Mouse (Mus musculus) neural tube, embryonic 13.5 days (tissue): ENCODE results near the gene Izumo2. TPM values are rescaled to one million over a fixed set of nuclear protein-coding genes. Genes with fewer than 3 reads are reported as not detected.

ENCODE experiments used
- ATAC-seq: fragments of 200-750 bp; cut with Nextera tagmentation; 2 replicates; pipeline ENCODE4 v1.8.0; 2017; ENCODE audit warnings: low read depth, mild to moderate bottlenecking, moderate TSS enrichment, moderate library complexity
- H3K27ac ChIP-seq: fragments of 300-500 bp; sonication (generic); replicated peaks from 2 replicates; pipeline ENCODE4 v1.5.1; 2015; ENCODE audit warnings: moderate library complexity, mild to moderate bottlenecking, inconsistent platforms
- H3K27me3 ChIP-seq: fragments of 300-500 bp; sonication (generic); 2 replicates; pipeline ENCODE4 v1.6.1; 2015; ENCODE audit warnings: mild to moderate bottlenecking, inconsistent platforms
- H3K36me3 ChIP-seq: fragments of 300-500 bp; sonication (generic); 2 replicates; pipeline ENCODE4 v1.6.1; 2015; ENCODE audit warnings: mild to moderate bottlenecking, inconsistent platforms
- H3K4me1 ChIP-seq: fragments of 300-500 bp; sonication (generic); replicated peaks from 2 replicates; pipeline ENCODE4 v1.6.1; 2015; ENCODE audit warnings: inconsistent platforms
- H3K4me2 ChIP-seq: fragments of 300-500 bp; sonication (generic); 2 replicates; pipeline ENCODE4 v1.6.1; 2015; ENCODE audit warnings: inconsistent platforms, mild to moderate bottlenecking, moderate library complexity
- H3K4me3 ChIP-seq: fragments of 300-500 bp; sonication (generic); 2 replicates; pipeline ENCODE4 v1.5.1; 2015; ENCODE audit warnings: mild to moderate bottlenecking, inconsistent platforms
- H3K9ac ChIP-seq: fragments of 300-500 bp; sonication (generic); 2 replicates; pipeline ENCODE4 v1.6.1; 2015; ENCODE audit warnings: moderate library complexity, mild to moderate bottlenecking, inconsistent platforms
- H3K9me3 ChIP-seq: fragments of 300-500 bp; sonication (generic); 2 replicates; pipeline ENCODE4 v1.6.1; 2016; ENCODE audit warnings: inconsistent platforms
- WGBS: fragments of 180-500 bp; shearing (Covaris S2); methylation state at CpG from one replicate; pipeline ENCODE4 v1.1.7; 2015; 5-methylcytosine and 5-hydroxymethylcytosine counted together
- polyA plus RNA-seq: library from polyadenylated mRNA; unstranded; fragments of >200 nt; fragmentation: Nextera tagmentation; extraction: Ambion mirVana; gene quantifications from 2 replicates; pipeline ENCODE4 v1.2.1, GENCODE M21; 2015

Izumo2 gene
- not detected in 2 replicates for polyA plus RNA-seq

DNA sequence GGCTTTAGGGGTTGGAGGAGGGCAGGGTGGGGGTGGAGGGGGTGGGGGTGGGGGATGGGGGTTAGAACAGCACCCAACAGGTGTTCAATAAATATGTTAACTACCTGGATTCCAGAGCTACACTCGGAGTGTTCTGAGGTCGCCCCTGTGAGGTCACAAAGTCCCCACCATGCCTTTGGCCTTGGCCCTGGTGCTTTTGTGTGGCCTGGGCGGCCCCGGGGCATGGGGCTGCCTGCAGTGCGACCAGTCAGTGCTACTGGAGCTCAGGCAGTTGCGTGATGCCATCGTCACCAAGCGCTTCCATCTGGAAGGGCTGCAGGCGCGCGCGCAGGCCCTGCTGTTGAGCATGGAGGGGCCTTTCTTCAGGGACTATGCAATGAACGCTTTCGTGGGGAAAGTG is at the start of gene Izumo2:
Gene Izumo2 (plus strand): TSS at position 169 of the 400 bp plus-strand sequence.
- Histone ChIP-seq H3K4me1 (no peaks in the 10 kb centered on the region), H3K9ac (no peak within 1 kb of the TSS), H3K36me3 (no peaks in the 10 kb centered on the region), H3K4me3 (no peak within 1 kb of the TSS), H3K4me2 (no peak within 1 kb of the TSS), H3K27me3 (no peaks in the 10 kb centered on the region), H3K27ac (no peak within 1 kb of the TSS), H3K9me3 (no peaks in the 10 kb centered on the region; the same call in 1 of the 2 replicates)
- WGBS = 69% methylated on average over 14 of the region's 14 CpGs
- ATAC-seq = no peak

DNA sequence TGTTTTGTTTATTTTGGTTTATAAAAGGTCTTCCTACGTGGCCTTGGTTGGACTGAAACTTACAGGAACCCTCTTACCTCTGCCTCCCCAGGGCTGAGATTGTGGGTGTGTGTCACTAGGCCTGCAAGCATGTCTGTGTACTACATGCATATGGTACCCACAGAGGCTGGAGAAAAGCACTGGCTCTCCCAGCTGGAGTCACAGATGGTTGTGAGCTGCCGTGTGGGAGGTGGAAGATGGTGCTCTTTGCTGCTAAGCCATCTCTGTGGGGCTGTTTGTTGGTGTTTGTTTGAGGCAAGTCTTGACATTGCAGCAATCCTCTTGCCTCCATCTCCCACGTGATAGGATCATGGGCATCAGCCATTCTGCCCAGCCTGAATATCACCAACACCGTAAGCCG is 47.3 kb upstream of the Izumo2 start:
- Histone ChIP-seq H3K4me1 (no peaks in the 10 kb centered on the region; the same call in 1 of the 2 replicates), H3K9me3 (no peaks in the 10 kb centered on the region), H3K4me3 (no peak overlapping the region), H3K4me2 (no peak overlapping the region), H3K9ac (no peak overlapping the region), H3K27ac (no peak overlapping the region), H3K27me3 (peaks cover 4% of the 10 kb centered on the region; the same call in 1 of the 2 replicates), H3K36me3 (no peaks in the 10 kb centered on the region)
- WGBS = 80% methylated on average over 5 of the region's 5 CpGs
- no peak for ATAC-seq

DNA sequence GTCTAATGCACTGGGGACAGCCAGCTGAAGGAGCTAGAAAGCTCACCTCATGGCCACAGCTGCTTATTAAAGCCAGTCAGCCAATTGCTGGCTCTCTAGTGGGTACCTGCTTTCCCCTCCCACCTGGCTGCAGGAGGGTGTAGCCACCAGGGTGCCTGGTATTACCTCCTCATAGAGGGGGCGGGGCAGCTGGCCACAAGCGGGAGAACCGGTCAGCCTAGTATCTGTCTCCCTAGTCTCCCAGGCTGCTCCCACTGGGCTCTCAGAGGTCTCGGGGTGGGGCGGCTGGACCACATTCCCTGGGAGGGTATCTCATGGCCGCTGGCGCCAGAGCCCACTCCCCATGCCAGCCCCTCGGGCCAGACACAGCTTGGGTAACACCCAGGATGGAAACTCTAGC is 46.4 kb upstream of the Izumo2 start:
- H3K4me1 ChIP-seq = no peaks in the 10 kb centered on the region; the same call in 1 of the 2 replicates
- no peaks in the 10 kb centered on the region for H3K36me3 ChIP-seq
- no peak overlapping the region for H3K9ac ChIP-seq
- no peak overlapping the region for H3K4me3 ChIP-seq
- no peak overlapping the region for H3K27ac ChIP-seq
- peaks cover 4% of the 10 kb centered on the region; the same call in 1 of the 2 replicates for H3K27me3 ChIP-seq
- WGBS = 22% methylated on average over 8 of the region's 8 CpGs
- ATAC-seq = no peak
- 0 out of 2 replicates have a peak, but pooled peaks cover 4% of the 10 kb centered on the region for H3K9me3 ChIP-seq
- H3K4me2 ChIP-seq = no peak overlapping the region

DNA sequence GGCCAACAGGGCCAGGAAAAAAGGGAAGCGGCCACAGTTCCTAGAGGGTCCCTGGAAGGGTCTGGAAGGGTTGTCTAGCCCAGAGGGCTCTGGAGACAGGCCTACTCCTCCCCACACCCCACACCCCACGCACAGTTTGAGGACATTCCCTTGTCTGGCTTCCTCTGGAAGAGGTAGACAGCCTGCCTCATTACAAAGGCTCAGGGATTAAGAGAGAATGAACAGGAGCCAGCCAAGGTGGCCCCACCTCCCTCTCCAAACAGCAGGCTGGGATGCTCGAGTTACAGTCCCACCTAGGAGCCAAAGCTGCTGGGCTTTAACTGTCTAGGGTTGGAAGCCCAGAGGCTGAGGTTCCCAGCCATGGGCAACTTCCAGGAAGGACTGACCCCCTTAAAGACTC is 46.0 kb upstream of the Izumo2 start:
- Histone ChIP-seq H3K36me3 (no peaks in the 10 kb centered on the region), H3K4me2 (no peak overlapping the region), H3K4me3 (no peak overlapping the region), H3K27me3 (peaks cover 6% of the 10 kb centered on the region), H3K9ac (no peak overlapping the region), H3K9me3 (0 out of 2 replicates have a peak, but pooled peaks cover 4% of the 10 kb centered on the region), H3K27ac (no peak overlapping the region), H3K4me1 (no peaks in the 10 kb centered on the region; the same call in 1 of the 2 replicates)
- WGBS = 19% methylated on average over 3 of the region's 3 CpGs
- ATAC-seq = no peak

- ATAC-seq = no peak
- H3K27ac ChIP-seq = no peak overlapping the region
- H3K9ac ChIP-seq = no peak overlapping the region
- H3K36me3 ChIP-seq = no peaks in the 10 kb centered on the region
- peaks cover 16% of the 10 kb centered on the region for H3K27me3 ChIP-seq
- 87% methylated on average over 5 of the region's 5 CpGs for WGBS
- no peaks in the 10 kb centered on the region for H3K4me1 ChIP-seq
- no peak overlapping the region for H3K4me3 ChIP-seq
- no peak overlapping the region for H3K4me2 ChIP-seq
- 0 out of 2 replicates have a peak, but pooled peaks cover 4% of the 10 kb centered on the region for H3K9me3 ChIP-seq
These were observed 45.0 kb upstream of the Izumo2 start for GRCm38 (mm10) chr7:44663546-44663945.

DNA sequence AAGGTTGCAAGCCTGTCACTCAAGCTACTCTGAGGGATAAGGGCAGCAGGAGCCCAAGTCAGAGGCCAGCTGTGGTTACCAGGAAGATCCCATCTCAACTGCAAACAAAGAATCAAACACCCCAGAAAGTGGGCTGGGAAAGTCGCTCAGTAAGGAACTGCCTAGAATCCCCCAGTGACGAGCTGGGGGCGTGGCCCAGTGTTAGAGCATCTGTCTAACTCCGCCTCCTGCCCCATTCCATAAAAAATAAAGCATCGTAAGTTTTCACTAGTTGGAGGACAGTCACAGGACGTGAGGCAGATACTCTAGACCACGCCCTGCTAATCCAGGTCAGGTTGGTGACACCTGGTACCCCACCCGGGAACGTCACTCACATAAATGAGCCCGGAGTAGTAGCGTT is 43.8 kb upstream of the Izumo2 start:
- no peak overlapping the region for H3K27ac ChIP-seq
- H3K9me3 ChIP-seq = 0 out of 2 replicates have a peak, but pooled peaks cover 4% of the 10 kb centered on the region
- H3K4me3 ChIP-seq = no peak overlapping the region
- no peak overlapping the region for H3K9ac ChIP-seq
- H3K27me3 ChIP-seq = peaks cover 27% of the 10 kb centered on the region
- no peak for ATAC-seq
- H3K36me3 ChIP-seq = no peaks in the 10 kb centered on the region
- H3K4me2 ChIP-seq = no peak overlapping the region
- 40% methylated on average over 11 of the region's 11 CpGs for WGBS
- no peaks in the 10 kb centered on the region for H3K4me1 ChIP-seq

- H3K9ac ChIP-seq = no peak overlapping the region
- WGBS = 81% methylated on average over 2 of the region's 2 CpGs
- H3K4me1 ChIP-seq = peaks cover 10% of the 10 kb centered on the region
- H3K9me3 ChIP-seq = 0 out of 2 replicates have a peak, but pooled peaks cover 4% of the 10 kb centered on the region
- H3K27ac ChIP-seq = no peak overlapping the region
- peaks cover 39% of the 10 kb centered on the region for H3K27me3 ChIP-seq
- H3K4me2 ChIP-seq = no peak overlapping the region
- ATAC-seq = no peak
- no peak overlapping the region for H3K4me3 ChIP-seq
- no peaks in the 10 kb centered on the region for H3K36me3 ChIP-seq
These were observed 42.1 kb upstream of the Izumo2 start for GRCm38 (mm10) chr7:44666462-44666861.

GRCm38 (mm10) chr7:44667996-44668738 is 40.4 kb upstream of the Izumo2 start:
- WGBS = 67% methylated on average over 13 of the region's 13 CpGs
- 0 out of 2 replicates have a peak, but pooled peaks cover 4% of the 10 kb centered on the region for H3K9me3 ChIP-seq
- no peak overlapping the region for H3K4me3 ChIP-seq
- H3K36me3 ChIP-seq = no peaks in the 10 kb centered on the region
- peaks cover 14% of the 10 kb centered on the region for H3K4me1 ChIP-seq
- H3K4me2 ChIP-seq = no peak overlapping the region
- H3K27me3 ChIP-seq = peaks cover 50% of the 10 kb centered on the region
- no peak for ATAC-seq
- H3K9ac ChIP-seq = no peak overlapping the region
- H3K27ac ChIP-seq = no peak overlapping the region

DNA sequence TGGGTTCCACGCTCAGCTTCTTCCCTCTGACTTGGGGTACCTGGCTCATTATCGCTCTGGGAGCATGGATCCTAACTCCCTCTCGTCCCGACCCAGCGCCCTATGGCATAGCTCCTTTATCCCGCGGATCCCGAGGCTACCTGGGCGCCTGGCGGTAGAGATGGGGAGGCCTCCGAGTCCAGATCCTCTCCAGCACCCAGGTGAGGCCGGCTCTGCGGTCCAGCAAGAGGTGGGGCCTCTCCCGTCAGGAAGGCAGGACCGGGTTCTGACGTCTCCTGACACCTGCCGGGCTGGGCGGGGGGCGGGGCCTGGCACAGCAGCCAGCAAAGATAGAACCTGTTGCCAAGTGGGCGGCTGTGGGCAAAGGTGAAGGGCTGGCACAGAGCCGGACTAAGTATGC is 39.4 kb upstream of the Izumo2 start:
- no peak for ATAC-seq
- H3K4me1 ChIP-seq = peaks cover 14% of the 10 kb centered on the region
- H3K27ac ChIP-seq = no peak overlapping the region
- no peak overlapping the region for H3K4me3 ChIP-seq
- H3K9me3 ChIP-seq = 0 out of 2 replicates have a peak, but pooled peaks cover 4% of the 10 kb centered on the region
- no peak overlapping the region for H3K4me2 ChIP-seq
- 16% methylated on average over 21 of the region's 21 CpGs for WGBS
- H3K27me3 ChIP-seq = peaks cover 50% of the 10 kb centered on the region
- no peaks in the 10 kb centered on the region for H3K36me3 ChIP-seq
- no peak overlapping the region for H3K9ac ChIP-seq

GRCm38 (mm10) chr7:44670803-44671202 is 37.7 kb upstream of the Izumo2 start, which contains the start of gene Myh14:
TSS of gene Myh14 (minus strand) at chr7:44670843.
- WGBS = under 1% methylated on average over 23 of the region's 23 CpGs

DNA sequence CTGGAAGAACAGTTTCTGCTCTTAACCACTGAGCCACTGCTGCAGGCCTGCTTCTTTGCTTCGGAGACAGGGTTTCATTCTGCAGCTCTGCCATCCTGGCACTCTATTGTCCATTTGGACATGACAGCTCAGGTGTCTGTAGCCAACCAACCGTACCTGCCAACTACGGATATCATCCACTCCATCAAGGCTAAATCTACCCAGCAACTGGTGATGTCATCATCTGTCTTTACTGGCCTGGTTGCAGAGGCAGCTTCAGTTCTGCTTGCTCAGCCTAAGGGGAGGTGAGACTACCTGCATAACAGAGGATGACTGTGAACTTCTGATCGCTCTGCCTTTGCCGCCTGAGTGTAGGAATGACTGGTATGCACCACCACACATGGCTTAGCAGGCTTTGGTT is 36.3 kb upstream of the Izumo2 start:
- 0 out of 2 replicates have a peak, but pooled peaks cover 3% of the 10 kb centered on the region for H3K9me3 ChIP-seq
- WGBS = 80% methylated on average over 5 of the region's 5 CpGs
- peaks cover 17% of the 10 kb centered on the region for H3K4me1 ChIP-seq
- no peak overlapping the region for H3K4me2 ChIP-seq
- H3K36me3 ChIP-seq = no peaks in the 10 kb centered on the region
- peaks cover 46% of the 10 kb centered on the region for H3K27me3 ChIP-seq
- H3K9ac ChIP-seq = no peak overlapping the region
- ATAC-seq = no peak
- H3K4me3 ChIP-seq = no peak overlapping the region
- no peak overlapping the region for H3K27ac ChIP-seq

More at GRCm38 (mm10) chr7:44670803-44671202, 37.7 kb upstream of the Izumo2 start, which contains the start of gene Myh14:
- Histone ChIP-seq H3K9ac (peak within 1 kb of the TSS; percentile 41; the same call in 1 of the 2 replicates), H3K27me3 (peaks cover 46% of the 10 kb centered on the region), H3K36me3 (no peaks in the 10 kb centered on the region), H3K4me2 (peak within 1 kb of the TSS; percentile 62), H3K4me1 (peaks cover 14% of the 10 kb centered on the region), H3K9me3 (0 out of 2 replicates have a peak, but pooled peaks cover 7% of the 10 kb centered on the region), H3K27ac (0 out of 2 replicates have a peak within 1 kb of the TSS, but pooled peaks have one; percentile 23), H3K4me3 (peak within 1 kb of the TSS; percentile 32)
- peak; percentile 96 for ATAC-seq

- peaks cover 17% of the 10 kb centered on the region for H3K4me1 ChIP-seq
- H3K4me3 ChIP-seq = no peak overlapping the region
- ATAC-seq = no peak
These were observed 34.0 kb upstream of the Izumo2 start for GRCm38 (mm10) chr7:44674511-44674910.

More at GRCm38 (mm10) chr7:44674511-44674910, 34.0 kb upstream of the Izumo2 start:
- H3K9ac ChIP-seq = no peak overlapping the region
- H3K36me3 ChIP-seq = no peaks in the 10 kb centered on the region
- 73% methylated on average over 4 of the region's 4 CpGs for WGBS
- no peak overlapping the region for H3K27ac ChIP-seq
- no peak overlapping the region for H3K4me2 ChIP-seq
- 0 out of 2 replicates have a peak, but pooled peaks cover 3% of the 10 kb centered on the region for H3K9me3 ChIP-seq
- H3K27me3 ChIP-seq = peaks cover 25% of the 10 kb centered on the region
